Mouse (Mus musculus) stomach, postnatal 0 days (tissue): ENCODE measurements at regions not wholly inside any gene's neighbourhood (a gene's known extent, or its start where the extent isn't known, plus 50 kb on each side); places are given as distances from the start of the nearest gene placed in this dataset.

Experiments
- CTCF ChIP-seq: IDR thresholded peaks from 2 replicates; pipeline ENCODE4 v1.5.1; 2016; ENCODE audit warnings: antibody characterized with exemption, low read depth, mild to moderate bottlenecking, moderate library complexity
- EP300 ChIP-seq: optimal IDR thresholded peaks from 2 replicates; pipeline ENCODE3; 2016; ENCODE audit warnings: antibody characterized with exemption

GRCm38 (mm10) chr9:88037560-88037959 lies 289.4 kb upstream of the Nt5e start:
- TF ChIP-seq CTCF: no peak
- no peak for TF ChIP-seq EP300
